Mouse (Mus musculus): ENCODE results near the gene Pdx1. TPM values are rescaled to one million over a fixed set of nuclear protein-coding genes. Genes with fewer than 3 reads are reported as not detected.

The Pdx1 gene
- total and polyA plus RNA-seq, 3 experiments: not detected

DNA sequence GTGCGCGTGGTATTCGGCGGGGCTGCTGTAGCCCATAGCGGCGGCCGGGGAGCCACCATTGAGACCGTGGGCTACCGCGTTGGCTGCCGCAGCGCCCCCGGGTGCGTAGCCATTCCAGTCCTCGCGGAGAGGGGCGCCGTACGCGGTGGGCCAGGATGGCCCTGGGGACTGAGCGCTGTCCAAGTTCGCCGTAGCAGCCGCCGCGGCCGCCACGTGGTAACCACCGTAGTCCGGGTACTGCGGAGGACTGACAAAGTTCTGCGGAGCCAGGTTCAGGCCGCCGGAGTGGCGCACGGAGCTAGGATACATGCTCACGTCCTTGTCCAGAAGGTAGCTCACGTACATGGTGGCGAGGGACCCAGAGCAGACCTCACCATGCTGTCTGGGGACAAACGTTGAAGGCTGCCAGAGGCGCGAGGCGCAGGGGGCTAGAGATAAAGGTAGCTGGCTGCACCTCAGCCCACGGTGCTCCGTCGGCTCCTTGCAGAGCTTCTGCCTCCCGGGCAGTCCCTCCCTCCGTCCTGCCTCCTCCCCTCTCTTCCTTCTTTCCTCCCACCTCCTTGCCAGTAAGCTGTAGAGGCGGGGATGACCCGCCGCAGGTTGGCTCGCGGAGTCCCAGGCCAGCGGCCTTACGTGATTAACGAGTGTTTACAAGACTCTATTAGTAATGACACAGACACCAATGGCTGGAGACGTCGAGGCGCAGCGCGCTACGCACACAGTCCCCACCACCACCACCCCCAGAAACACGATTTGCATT lies 37.1 kb downstream of the Pdx1 start, which contains the start of gene Cdx2:
Gene Cdx2, minus strand, starts transcription at position 633 of the 760 bp plus-strand sequence.
- dilution Hi-C loops (cut with MboI; ENCODE audit: extremely low pct_ligation_motif_present, extremely low pct_unique_long_range_greater_than_20kb, low sequenced_read_pairs) (no loop called here), in situ Hi-C loops (cut with MboI; ENCODE audit: low pct_ligation_motif_present, low pct_unique_long_range_greater_than_20kb, low sequenced_read_pairs) (loop anchor here (25.0 kb wide), 1 partner anchor 620 kb away; no protein-coding TSS in a partner anchor)
- no peaks in the 10 kb centered on the region for H3K4me1 ChIP-seq (ENCODE audit: control insufficient read depth in 1 of 2, insufficient read depth in 2 of 2)
- no peak within 1 kb of the TSS for H3K4me3 ChIP-seq (replicated peaks in 1 of 3; ENCODE audit: low read depth in 2 of 3, low read length in 2 of 3, poor library complexity in 1 of 3)
- H3K36me3 ChIP-seq (replicated peaks in 1 of 2; ENCODE audit: control insufficient read depth in 1 of 2, insufficient read depth in 1 of 2, low read length in 1 of 2): no peaks in the 10 kb centered on the region
- H3K27ac ChIP-seq (ENCODE audit: insufficient read depth, low read depth): no peak within 1 kb of the TSS
- H3K27me3 ChIP-seq (replicated peaks): peaks cover 48% of the 10 kb centered on the region
- H3K79me2 ChIP-seq (replicated peaks; ENCODE audit: control insufficient read depth, extremely low read depth, insufficient read depth, poor library complexity, severe bottlenecking): no peaks in the 10 kb centered on the region
- H3K4me2 ChIP-seq (ENCODE audit: insufficient read depth, low read depth, poor library complexity, severe bottlenecking): no peak within 1 kb of the TSS
- TF ChIP-seq ELF1 (IDR thresholded peaks at IDR 0.05; ENCODE audit: low read depth, low read length) (no peak), SMC3 (IDR thresholded peaks at IDR 0.05; ENCODE audit: low read depth, low read length) (no peak), MAFK (IDR thresholded peaks at IDR 0.05; ENCODE audit: insufficient replicate concordance, low read length) (no peak), POLR2A (IDR thresholded peaks at IDR 0.05; ENCODE audit: low read depth, low read length) (no peak), NRF1 (IDR thresholded peaks at IDR 0.05; ENCODE audit: low read depth, low read length) (no peak), E2F4 (IDR thresholded peaks at IDR 0.05; ENCODE audit: insufficient replicate concordance, low read depth, low read length) (no peak), BHLHE40 (IDR thresholded peaks at IDR 0.05; ENCODE audit: low read depth, low read length) (no peak), HCFC1 (IDR thresholded peaks at IDR 0.05; ENCODE audit: low read depth, low read length) (no peak), MAZ (IDR thresholded peaks at IDR 0.05; ENCODE audit: low read depth, low read length) (no peak), PAX5 (IDR thresholded peaks at IDR 0.05; ENCODE audit: low read length) (no peak), ZNF384 (IDR thresholded peaks at IDR 0.05; ENCODE audit: low read depth, low read length) (no peak), GABPA (IDR thresholded peaks at IDR 0.05; ENCODE audit: insufficient replicate concordance, low read depth, low read length) (no peak), UBTF (IDR thresholded peaks at IDR 0.05; ENCODE audit: low read depth, low read length) (no peak), USF2 (conservative IDR thresholded peaks at IDR 0.05; ENCODE audit: low read depth, low read length) (no peak), TBP (conservative IDR thresholded peaks at IDR 0.05; ENCODE audit: low read depth, low read length) (no peak), IRF4 (IDR thresholded peaks at IDR 0.05; ENCODE audit: low read depth, low read length) (no peak)
- no peak within 1 kb of the TSS for H3K9ac ChIP-seq (ENCODE audit: insufficient read depth, low read depth)
- H3K9me3 ChIP-seq (replicated peaks; ENCODE audit: low read length): peaks cover 16% of the 10 kb centered on the region
- no peak for DNase-seq (ENCODE audit: extremely low read depth)

DNA sequence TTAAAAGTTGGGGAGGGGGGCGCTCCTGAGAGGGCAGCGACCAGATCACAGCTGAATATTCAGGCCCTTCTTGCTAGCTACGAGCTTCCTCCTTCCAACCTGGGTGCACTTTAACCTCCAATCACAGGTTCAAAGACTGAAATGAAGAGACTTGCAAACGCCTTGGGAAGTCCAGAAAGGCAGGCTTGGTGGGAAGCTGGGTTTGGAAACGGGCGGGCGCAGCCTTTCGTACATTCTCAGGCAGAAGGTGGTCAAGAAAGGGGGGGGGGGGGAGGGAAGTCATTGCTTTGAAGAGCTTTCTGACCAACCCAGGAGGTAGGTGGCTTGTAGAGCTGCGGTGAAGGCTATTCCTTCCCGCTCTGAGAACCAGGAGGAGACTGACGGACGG lies 37.6 kb downstream of the Pdx1 start:
- dilution Hi-C loops (cut with MboI; ENCODE audit: extremely low pct_ligation_motif_present, extremely low pct_unique_long_range_greater_than_20kb, low sequenced_read_pairs): no loop called here
- Histone ChIP-seq H3K27me3 (replicated peaks) (peaks cover 43% of the 10 kb centered on the region), H3K4me2 (ENCODE audit: insufficient read depth, low read depth, poor library complexity, severe bottlenecking) (no peak overlapping the region)

More for the DNA sequence above, 37.6 kb downstream of the Pdx1 start:
- TF ChIP-seq MXI1 (IDR thresholded peaks at IDR 0.05; ENCODE audit: low read depth, low read length): no peak
- Histone ChIP-seq H3K4me3 (replicated peaks in 1 of 3; ENCODE audit: low read depth in 2 of 3, low read length in 2 of 3, poor library complexity in 1 of 3) (no peak overlapping the region), H3K9ac (ENCODE audit: insufficient read depth, low read depth) (no peak overlapping the region), H3K4me1 (ENCODE audit: control insufficient read depth in 1 of 2, insufficient read depth in 2 of 2) (no peaks in the 10 kb centered on the region), H3K9me3 (replicated peaks; ENCODE audit: low read length) (peaks cover 16% of the 10 kb centered on the region), H3K27ac (ENCODE audit: insufficient read depth, low read depth) (no peak overlapping the region), H3K79me2 (replicated peaks; ENCODE audit: control insufficient read depth, extremely low read depth, insufficient read depth, poor library complexity, severe bottlenecking) (no peaks in the 10 kb centered on the region), H3K36me3 (replicated peaks in 1 of 2; ENCODE audit: control insufficient read depth in 1 of 2, insufficient read depth in 1 of 2, low read length in 1 of 2) (no peaks in the 10 kb centered on the region)
- in situ Hi-C loops (cut with MboI; ENCODE audit: low pct_ligation_motif_present, low pct_unique_long_range_greater_than_20kb, low sequenced_read_pairs): loop anchor here (25.0 kb wide), 1 partner anchor 620 kb away; no protein-coding TSS in a partner anchor
- DNase-seq (ENCODE audit: extremely low read depth): no peak
